Mouse (Mus musculus) olfactory bulb, adult 2 months (tissue): Measurements from ENCODE around the gene Krt72.

Experiments used
- CTCF ChIP-seq: fragments of 200-500 bp; IDR thresholded peaks from 2 replicates; pipeline ENCODE4 v1.5.1; 2012; ENCODE audit warnings: low read depth, mild to moderate bottlenecking, low read length, moderate library complexity; ENCODE audit not compliant: insufficient read depth
- POLR2A ChIP-seq: fragments of 200-500 bp; IDR thresholded peaks from 2 replicates; pipeline ENCODE4 v1.6.1; 2012; ENCODE audit warnings: mild to moderate bottlenecking, low read depth, low read length, moderate library complexity; ENCODE audit not compliant: insufficient read depth

DNA sequence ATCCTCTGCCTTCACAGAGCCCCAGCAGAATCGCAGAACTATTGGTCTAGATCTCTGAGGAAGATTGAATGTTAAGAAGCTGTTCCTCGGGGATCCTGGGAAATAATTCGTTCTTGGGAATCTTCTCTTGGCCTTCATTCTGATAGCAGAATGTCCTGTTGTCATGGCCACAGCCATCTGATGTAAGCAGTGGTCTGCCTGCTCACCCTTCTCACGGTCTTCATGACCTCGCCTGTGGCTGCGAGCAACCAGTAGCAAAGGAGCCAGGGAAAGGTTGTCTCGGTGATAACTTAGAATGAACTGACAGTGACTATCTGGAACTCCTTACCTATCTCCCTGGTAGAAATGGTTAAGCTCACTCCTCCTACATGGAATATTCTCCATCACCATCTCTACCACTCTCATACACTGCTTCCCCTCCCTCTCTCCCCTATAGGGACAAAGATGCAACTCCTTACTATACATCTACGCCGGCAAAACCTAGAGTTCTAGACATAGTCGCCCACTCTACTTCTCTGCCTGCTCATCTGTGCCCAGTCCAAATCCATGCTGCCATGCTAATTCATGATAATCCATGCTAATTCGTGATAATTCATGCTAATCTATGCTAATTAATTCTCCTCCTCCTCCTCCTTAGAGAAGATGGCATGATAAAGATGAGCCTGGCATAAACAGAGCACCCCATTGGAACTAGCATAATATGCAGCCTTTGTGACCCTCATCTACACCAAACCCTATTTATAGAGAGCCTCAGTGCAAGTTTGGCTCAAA lies 17.0 kb upstream of the Krt72 start:
- TF ChIP-seq CTCF = no peak
- no peak for TF ChIP-seq POLR2A
